In the genomic region with DNA sequence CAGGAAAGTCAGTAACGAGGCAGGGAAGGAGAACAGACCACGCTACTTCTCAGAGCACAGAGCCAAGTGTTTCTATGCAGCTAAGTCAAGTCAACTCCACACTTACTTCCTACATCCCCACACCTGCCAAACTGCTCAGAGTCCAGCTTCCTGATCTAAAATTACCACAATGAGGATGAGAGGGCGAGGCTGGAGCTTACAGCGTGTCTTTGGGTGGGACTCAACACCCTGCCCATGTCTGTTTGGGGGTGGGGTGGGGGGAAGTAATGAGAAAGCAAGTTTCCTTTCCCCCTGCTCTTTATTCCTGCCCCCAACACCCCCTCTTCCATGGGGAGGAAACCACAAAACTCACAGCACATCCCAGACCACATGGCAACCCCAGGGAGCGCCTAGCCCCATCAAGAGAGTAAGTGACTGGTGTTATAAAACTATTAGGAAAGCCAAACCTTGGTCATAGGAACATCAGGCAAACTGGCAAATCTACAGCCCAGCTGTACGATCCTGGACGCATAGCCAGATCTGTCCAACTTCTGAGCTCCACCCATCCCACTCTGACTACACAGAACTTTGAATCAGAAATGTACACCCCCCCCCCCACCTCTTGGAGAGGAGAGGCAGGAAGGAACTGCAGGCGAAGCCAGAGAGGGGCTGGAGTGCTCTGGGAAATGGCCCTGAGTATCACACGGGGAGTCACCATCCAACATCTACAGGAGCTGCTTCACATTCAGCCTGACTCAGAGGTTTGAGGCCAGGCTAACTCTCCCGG, we compare ENCODE assay signal across 8 mouse cellular contexts.
DNase-seq lines count a peak whose midpoint lies in the region; ATAC-seq and TF ChIP-seq lines count a peak whose summit lies in the region.
"Had no signal": no experiment of that assay in that cellular context is flagged by ENCODE, and none has a peak within 500 bp of the region (broad histone marks: within the 10 kb centered on the region; RNA-seq: fewer than 3 reads in every experiment).

No protein-coding gene starts in this region.

- no peak for TF ChIP-seq CTCF in midbrain, postnatal 0 days (IDR thresholded peaks at IDR 0.05)
- no peak for TF ChIP-seq CTCF in stomach, postnatal 0 days (IDR thresholded peaks at IDR 0.05; ENCODE audit: low read depth)

- no peaks in the 10 kb centered on the region for H3K9me3 ChIP-seq in midbrain, embryonic 16.5 days (replicated peaks; ENCODE audit: control insufficient read depth, low read length, poor library complexity, severe bottlenecking)
- H3K9me3 ChIP-seq in midbrain, postnatal 0 days (ENCODE audit: low read length) = no peaks in the 10 kb centered on the region
- H3K9me3 ChIP-seq in heart, embryonic 13.5 days = no peaks in the 10 kb centered on the region
- H3K9me3 ChIP-seq in limb, embryonic 11.5 days (ENCODE audit: control insufficient read depth, low read length) = no peaks in the 10 kb centered on the region
- H3K9me3 ChIP-seq in stomach, postnatal 0 days (ENCODE audit: control insufficient read depth, low read length) = no peaks in the 10 kb centered on the region
- no peaks in the 10 kb centered on the region for H3K9me3 ChIP-seq in forebrain, embryonic 13.5 days (replicated peaks)
- H3K9me3 ChIP-seq: neural tube, embryonic 12.5 days had no signal

- no peak overlapping the region for H3K9ac ChIP-seq in midbrain, embryonic 16.5 days (ENCODE audit: low read depth, low read length)
- no peak overlapping the region for H3K9ac ChIP-seq in midbrain, postnatal 0 days (replicated peaks; ENCODE audit: low read length, poor library complexity, severe bottlenecking)
- H3K9ac ChIP-seq in heart, embryonic 13.5 days = peak overlapping the region; percentile 65
- H3K9ac ChIP-seq in limb, embryonic 11.5 days (ENCODE audit: low read length) = no peak overlapping the region
- no peak overlapping the region for H3K9ac ChIP-seq in stomach, postnatal 0 days (ENCODE audit: low read length)
- H3K9ac ChIP-seq in forebrain, embryonic 13.5 days = no peak overlapping the region
- H3K9ac ChIP-seq: neural tube, embryonic 12.5 days had no signal

- H3K27me3 ChIP-seq in midbrain, embryonic 16.5 days (ENCODE audit: control insufficient read depth, insufficient read depth, low read depth, low read length) = no peaks in the 10 kb centered on the region
- no peaks in the 10 kb centered on the region for H3K27me3 ChIP-seq in midbrain, postnatal 0 days (ENCODE audit: insufficient read depth, low read length)
- no peaks in the 10 kb centered on the region for H3K27me3 ChIP-seq in heart, embryonic 13.5 days (replicated peaks)
- H3K27me3 ChIP-seq in limb, embryonic 11.5 days (ENCODE audit: control insufficient read depth, insufficient read depth, low read length) = no peaks in the 10 kb centered on the region
- no peaks in the 10 kb centered on the region for H3K27me3 ChIP-seq in stomach, postnatal 0 days (ENCODE audit: control insufficient read depth, insufficient read depth, low read length)
- no peaks in the 10 kb centered on the region for H3K27me3 ChIP-seq in forebrain, embryonic 13.5 days
- H3K27me3 ChIP-seq: neural tube, embryonic 12.5 days had no signal

- no peak for DNase-seq in midbrain, postnatal 0 days (ENCODE audit: low spot score)
- no peak for DNase-seq in limb, embryonic 11.5 days (ENCODE audit: low spot score)
- peak; percentile 26 for DNase-seq in stomach, postnatal 0 days (ENCODE audit: low spot score)
- no peak for DNase-seq in adrenal gland, postnatal 36 days

- ATAC-seq in midbrain, embryonic 16.5 days = no peak
- ATAC-seq in midbrain, postnatal 0 days (ENCODE audit: low FRiP score) = no peak
- no peak for ATAC-seq in heart, embryonic 13.5 days (ENCODE audit: extremely low read depth, insufficient number of reproducible peaks, low FRiP score, low TSS enrichment)
- ATAC-seq in limb, embryonic 11.5 days (ENCODE audit: insufficient number of reproducible peaks, low FRiP score, low TSS enrichment, low read depth) = no peak
- peak; percentile 51; the same call in 1 of the 2 replicates for ATAC-seq in stomach, postnatal 0 days (ENCODE audit: low FRiP score, low TSS enrichment)
- no peak for ATAC-seq in forebrain, embryonic 13.5 days

- H3K36me3 ChIP-seq in midbrain, embryonic 16.5 days (ENCODE audit: control insufficient read depth, insufficient read depth, low read length) = no peaks in the 10 kb centered on the region
- peaks cover 13% of the 10 kb centered on the region for H3K36me3 ChIP-seq in midbrain, postnatal 0 days (ENCODE audit: insufficient read depth, low read length)
- H3K36me3 ChIP-seq in heart, embryonic 13.5 days = peaks cover 33% of the 10 kb centered on the region
- H3K36me3 ChIP-seq in limb, embryonic 11.5 days (ENCODE audit: control insufficient read depth, insufficient read depth, low read length) = no peaks in the 10 kb centered on the region
- no peaks in the 10 kb centered on the region; the same call in 1 of the 2 replicates for H3K36me3 ChIP-seq in stomach, postnatal 0 days (ENCODE audit: control insufficient read depth, insufficient read depth, low read length)
- peaks cover 12% of the 10 kb centered on the region for H3K36me3 ChIP-seq in forebrain, embryonic 13.5 days (ENCODE audit: poor library complexity, severe bottlenecking)

- no peak for TF ChIP-seq EP300 in stomach, postnatal 0 days (optimal IDR thresholded peaks at IDR 0.05)

- H3K4me3 ChIP-seq in midbrain, embryonic 16.5 days (ENCODE audit: low read depth, low read length) = no peak overlapping the region
- H3K4me3 ChIP-seq in midbrain, postnatal 0 days (ENCODE audit: low read depth, low read length) = no peak overlapping the region
- H3K4me3 ChIP-seq in heart, embryonic 13.5 days = no peak overlapping the region
- no peak overlapping the region for H3K4me3 ChIP-seq in limb, embryonic 11.5 days (ENCODE audit: low read depth, low read length)
- no peak overlapping the region for H3K4me3 ChIP-seq in stomach, postnatal 0 days (ENCODE audit: low read depth, low read length)
- H3K4me3 ChIP-seq in forebrain, embryonic 13.5 days = no peak overlapping the region
- H3K4me3 ChIP-seq: neural tube, embryonic 12.5 days had no signal

- peaks cover 5% of the 10 kb centered on the region; the same call in 1 of the 2 replicates for H3K4me1 ChIP-seq in midbrain, embryonic 16.5 days (ENCODE audit: control insufficient read depth, insufficient read depth, low read length)
- H3K4me1 ChIP-seq in midbrain, postnatal 0 days (ENCODE audit: insufficient read depth, low read length) = peaks cover 7% of the 10 kb centered on the region
- H3K4me1 ChIP-seq in heart, embryonic 13.5 days = peaks cover 38% of the 10 kb centered on the region
- peaks cover 7% of the 10 kb centered on the region; the same call in 1 of the 2 replicates for H3K4me1 ChIP-seq in limb, embryonic 11.5 days (ENCODE audit: control insufficient read depth, insufficient read depth, low read length)
- peaks cover 3% of the 10 kb centered on the region for H3K4me1 ChIP-seq in stomach, postnatal 0 days (replicated peaks; ENCODE audit: control insufficient read depth, insufficient read depth)
- peaks cover 15% of the 10 kb centered on the region; the same call in 1 of the 2 replicates for H3K4me1 ChIP-seq in forebrain, embryonic 13.5 days

- no peak overlapping the region for H3K4me2 ChIP-seq in midbrain, embryonic 16.5 days (ENCODE audit: low read length)
- no peak overlapping the region for H3K4me2 ChIP-seq in midbrain, postnatal 0 days (ENCODE audit: low read depth, low read length, poor library complexity, severe bottlenecking)
- H3K4me2 ChIP-seq in heart, embryonic 13.5 days = peak overlapping the region; percentile 30
- H3K4me2 ChIP-seq in limb, embryonic 11.5 days (ENCODE audit: low read depth, severe bottlenecking) = no peak overlapping the region
- H3K4me2 ChIP-seq in stomach, postnatal 0 days (replicated peaks; ENCODE audit: low read depth) = no peak overlapping the region
- no peak overlapping the region for H3K4me2 ChIP-seq in forebrain, embryonic 13.5 days
- H3K4me2 ChIP-seq: neural tube, embryonic 12.5 days had no signal

- 76% methylated on average over 10 of the region's 10 CpGs for WGBS in midbrain, embryonic 16.5 days
- 73% methylated on average over 10 of the region's 10 CpGs for WGBS in midbrain, postnatal 0 days
- 41% methylated on average over 10 of the region's 10 CpGs for WGBS in heart, embryonic 13.5 days
- WGBS in limb, embryonic 11.5 days = 66% methylated on average over 10 of the region's 10 CpGs
- WGBS in stomach, postnatal 0 days = 31% methylated on average over 10 of the region's 10 CpGs
- 83% methylated on average over 10 of the region's 10 CpGs for WGBS in forebrain, embryonic 13.5 days

- H3K27ac ChIP-seq in midbrain, embryonic 16.5 days (ENCODE audit: low read length) = peak overlapping the region; percentile 5; the same call in 1 of the 2 replicates
- H3K27ac ChIP-seq in midbrain, postnatal 0 days (ENCODE audit: low read depth, low read length) = no peak overlapping the region
- peak overlapping the region; percentile 91 for H3K27ac ChIP-seq in heart, embryonic 13.5 days (replicated peaks)
- H3K27ac ChIP-seq in limb, embryonic 11.5 days (replicated peaks; ENCODE audit: low read depth, low read length) = peak overlapping the region; percentile 56; the same call in 1 of the 2 replicates
- H3K27ac ChIP-seq in stomach, postnatal 0 days (replicated peaks) = peak overlapping the region; percentile 81
- no peak overlapping the region for H3K27ac ChIP-seq in forebrain, embryonic 13.5 days
- H3K27ac ChIP-seq: neural tube, embryonic 12.5 days had no signal

Comparison
In these comparisons a context has a peak if more than half of its experiments do, and no peak if none do; other contexts are left out.
1. H3K27ac ChIP-seq: peak in midbrain, embryonic 16.5 days (single experiment), heart, embryonic 13.5 days (single experiment), limb, embryonic 11.5 days (single experiment) and stomach, postnatal 0 days (single experiment); none in midbrain, postnatal 0 days (single experiment) and forebrain, embryonic 13.5 days (single experiment).